Mouse (Mus musculus) cortical plate, adult 2 months (tissue): ENCODE data around the gene Slc25a35. TPM values are rescaled to one million over a fixed set of nuclear protein-coding genes. Genes with fewer than 3 reads are reported as not detected.
A peak's percentile ranks its signal among the peaks of the same experiment; 100 is the strongest.
"Not testable (repeated sequence)": the region's sequence is repeated elsewhere in the genome, so short reads cannot be mapped to it uniquely, and the experiment has no call there.

ENCODE experiments used
- H3K27ac ChIP-seq: fragments of 200-500 bp; 2 replicates; pipeline ENCODE4 v1.5.1; 2012; ENCODE audit warnings: low read length, control low read depth, inconsistent platforms; ENCODE audit not compliant: insufficient read depth
- H3K4me1 ChIP-seq: fragments of 200-500 bp; 2 replicates; pipeline ENCODE4 v1.6.1; 2011; ENCODE audit warnings: low read length; ENCODE audit not compliant: control insufficient read depth, insufficient read depth
- H3K4me3 ChIP-seq: fragments of 200-500 bp; 2 replicates; pipeline ENCODE4 v1.5.1; 2011; ENCODE audit warnings: mild to moderate bottlenecking, low read length, control low read depth; ENCODE audit not compliant: insufficient read depth
- CTCF ChIP-seq: fragments of 200-500 bp; IDR thresholded peaks from 2 replicates; pipeline ENCODE4 v1.5.1; 2011; ENCODE audit warnings: mild to moderate bottlenecking, control low read depth, low read length; ENCODE audit not compliant: insufficient read depth; ENCODE audit errors: extremely low read depth
- POLR2A ChIP-seq: fragments of 200-500 bp; IDR thresholded peaks from 2 replicates; pipeline ENCODE4 v1.6.1; 2011; ENCODE audit warnings: mild to moderate bottlenecking, low read length, control low read depth; ENCODE audit not compliant: insufficient read depth; ENCODE audit errors: extremely low read depth
- polyA plus RNA-seq: library from polyadenylated mRNA; depleted of rRNA; stranded (reverse); fragments of >200 nt; gene quantifications from 2 replicates; pipeline ENCODE4 v1.2.3, GENCODE M21; 2012; rRNA removed

Gene Slc25a35
- polyA plus RNA-seq, result 12.2 and 12.8 TPM in 2 replicates

DNA sequence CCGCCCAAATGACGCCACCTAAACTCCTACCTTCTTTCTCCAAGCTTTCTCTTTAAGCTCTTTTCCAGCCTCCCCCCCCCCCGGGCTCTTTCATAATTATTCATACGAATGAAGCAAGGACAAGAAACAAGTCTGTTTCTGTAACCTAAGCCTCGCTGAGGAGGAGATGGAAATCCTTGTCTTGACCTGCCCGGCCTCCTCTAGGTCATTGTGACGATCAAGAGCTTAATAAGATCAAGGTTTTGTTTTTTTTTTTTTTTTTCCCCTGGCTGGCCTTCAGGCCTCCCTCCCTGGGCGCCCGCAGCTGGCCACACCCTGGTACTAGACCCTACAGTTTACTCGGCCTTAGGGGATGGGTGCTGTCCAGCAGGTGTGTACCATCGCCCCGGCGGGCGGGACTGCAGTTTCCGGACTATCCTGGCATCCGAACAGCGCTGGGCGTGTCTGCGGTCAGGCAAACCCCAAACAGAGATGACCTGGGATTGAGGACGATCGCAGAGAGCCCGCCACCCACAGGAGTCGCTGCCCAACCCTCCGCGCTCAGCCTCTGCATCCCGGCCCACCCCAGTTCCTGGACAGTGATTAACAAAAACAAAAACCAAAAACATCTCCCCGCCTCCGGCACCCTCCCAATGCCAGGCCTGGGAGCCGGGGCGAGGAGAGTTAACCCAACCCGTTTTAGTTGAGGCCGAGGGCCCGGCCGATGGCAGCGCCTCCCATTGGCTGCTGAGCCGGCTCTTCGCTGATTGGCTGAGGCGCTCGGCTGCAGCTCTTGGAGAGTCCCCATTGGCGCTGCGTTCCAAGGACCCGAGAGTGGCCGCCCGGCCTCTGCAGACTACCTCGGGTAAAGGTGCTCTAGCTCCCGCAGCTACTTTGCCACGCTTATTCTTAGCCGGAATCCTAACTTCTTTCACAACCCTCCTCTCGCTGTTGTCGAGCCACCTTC, at the start of gene Slc25a35:
Gene Slc25a35 (plus strand): TSS at position 795 of the 946 bp plus-strand sequence.
- Histone ChIP-seq H3K4me1 (peaks cover 5% of the 10 kb centered on the region), H3K27ac (peak within 1 kb of the TSS; percentile 80), H3K4me3 (peak within 1 kb of the TSS; percentile 89)
- TF ChIP-seq POLR2A (peak; percentile 67), CTCF (no peak)

DNA sequence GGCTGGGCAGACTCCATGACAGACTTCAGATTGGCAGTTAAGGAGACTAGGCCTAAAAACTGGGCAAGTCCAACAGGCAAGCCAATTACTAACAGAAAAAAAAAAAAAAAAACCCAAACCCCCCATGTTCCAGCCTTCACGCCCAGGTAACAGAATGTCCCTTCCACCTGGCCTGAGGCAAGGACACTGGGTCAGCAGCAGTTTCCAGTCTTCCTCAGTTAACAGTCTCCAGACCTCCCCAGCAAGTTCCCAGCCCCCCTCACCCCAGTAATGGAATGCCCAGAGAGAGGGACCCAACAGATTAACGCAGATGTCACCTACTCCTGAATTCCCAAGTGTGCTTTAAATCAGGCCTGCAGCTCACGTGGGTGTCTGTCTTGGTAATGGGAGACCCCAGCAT, 44.7 kb upstream of the Slc25a35 start:
- Histone ChIP-seq H3K4me1 (no peaks in the 10 kb centered on the region), H3K27ac (no peak overlapping the region), H3K4me3 (no peak overlapping the region)
- TF ChIP-seq CTCF (no peak), POLR2A (no peak)

DNA sequence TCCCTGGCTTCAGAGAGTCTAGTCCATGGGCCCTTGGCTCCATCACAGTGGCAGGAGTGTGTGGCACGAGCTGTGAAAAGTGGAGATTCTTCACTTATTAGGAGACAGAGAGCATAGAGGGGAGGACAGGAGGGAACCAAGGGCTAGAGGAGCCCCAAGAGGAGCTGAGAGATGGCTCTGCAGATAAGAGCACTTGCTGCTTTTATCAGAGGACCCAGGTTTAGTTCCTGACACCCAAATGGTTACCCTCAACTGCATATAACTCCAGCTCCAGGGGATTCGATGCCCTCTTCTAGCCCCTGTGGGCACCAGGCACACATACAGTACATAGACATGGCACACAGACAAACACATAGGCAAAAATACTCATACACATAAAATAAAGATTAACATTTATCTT, 43.2 kb upstream of the Slc25a35 start:
- no peak for TF ChIP-seq POLR2A
- no peak for TF ChIP-seq CTCF
- H3K4me3 ChIP-seq, result no peak overlapping the region
- no peak overlapping the region for H3K27ac ChIP-seq
- no peaks in the 10 kb centered on the region for H3K4me1 ChIP-seq

GRCm38 (mm10) chr11:68926981-68927380, 41.0 kb upstream of the Slc25a35 start, which contains the start of gene Odf4:
Gene Odf4, minus strand, starts transcription at chr11:68927081.
- Histone ChIP-seq H3K27ac (no peak within 1 kb of the TSS), H3K4me1 (no peaks in the 10 kb centered on the region), H3K4me3 (no peak within 1 kb of the TSS)
- TF ChIP-seq POLR2A, result no peak

GRCm38 (mm10) chr11:68929947-68930346, 38.0 kb upstream of the Slc25a35 start:
- no peak overlapping the region for H3K27ac ChIP-seq
- no peak overlapping the region for H3K4me3 ChIP-seq
- no peak for TF ChIP-seq CTCF
- TF ChIP-seq POLR2A, result no peak
- no peaks in the 10 kb centered on the region for H3K4me1 ChIP-seq

- TF ChIP-seq POLR2A (no peak), CTCF (no peak)
- Histone ChIP-seq H3K4me3 (no peak overlapping the region), H3K27ac (no peak overlapping the region), H3K4me1 (no peaks in the 10 kb centered on the region)
Observed at GRCm38 (mm10) chr11:68933885-68934507, 33.9 kb upstream of the Slc25a35 start.

DNA sequence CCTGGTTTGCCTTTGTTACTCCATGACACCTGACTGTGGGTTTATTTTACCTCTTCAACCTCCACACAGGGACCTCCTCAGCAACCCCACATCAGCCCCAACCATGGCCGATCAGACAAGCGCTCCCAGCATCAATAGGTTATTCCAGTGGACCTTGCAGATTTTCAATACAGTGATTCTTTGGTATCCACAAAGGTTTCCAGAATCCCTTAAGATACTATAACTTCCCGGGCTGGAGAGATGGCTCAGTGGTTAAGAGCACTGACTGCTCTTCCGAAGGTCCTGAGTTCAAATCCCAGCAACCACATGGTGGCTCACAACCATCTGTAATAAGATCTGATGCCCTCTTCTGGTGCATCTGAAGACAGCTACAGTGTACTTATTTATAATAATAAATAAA, 31.0 kb upstream of the Slc25a35 start:
- not testable (repeated sequence) for H3K27ac ChIP-seq, H3K4me1 ChIP-seq, H3K4me3 ChIP-seq

GRCm38 (mm10) chr11:68939451-68940304, 28.3 kb upstream of the Slc25a35 start:
- H3K4me1 ChIP-seq, result peaks cover 2% of the 10 kb centered on the region
- TF ChIP-seq POLR2A (peak; percentile 97), CTCF (no peak)

GRCm38 (mm10) chr11:68940516-68940915, 27.4 kb upstream of the Slc25a35 start:
- peak overlapping the region; percentile 34 for H3K4me3 ChIP-seq
- TF ChIP-seq CTCF (no peak), POLR2A (no peak)
- peaks cover 2% of the 10 kb centered on the region for H3K4me1 ChIP-seq
- no peak overlapping the region for H3K27ac ChIP-seq

More at GRCm38 (mm10) chr11:68939451-68940304, 28.3 kb upstream of the Slc25a35 start:
- Histone ChIP-seq H3K4me3 (peak overlapping the region; percentile 34), H3K27ac (0 out of 2 replicates have a peak overlapping the region, but pooled peaks have one; percentile 32)

GRCm38 (mm10) chr11:68942731-68943130, 25.2 kb upstream of the Slc25a35 start:
- TF ChIP-seq CTCF (no peak), POLR2A (no peak)

More at GRCm38 (mm10) chr11:68942731-68943130, 25.2 kb upstream of the Slc25a35 start:
- H3K4me1 ChIP-seq, result peaks cover 4% of the 10 kb centered on the region
- H3K4me3 ChIP-seq, result no peak overlapping the region
- H3K27ac ChIP-seq, result no peak overlapping the region
